Mouse (Mus musculus) adrenal gland, postnatal 10 days (tissue): Measurements from ENCODE around the gene Sec24a. TPM values are rescaled to one million over a fixed set of nuclear protein-coding genes. Genes with fewer than 3 reads are reported as not detected.
A peak's percentile ranks its signal among the peaks of the same experiment; 100 is the strongest.

ENCODE experiments used
- DNase-seq: peaks from one replicate; pipeline ENCODE4 v3.0.0; 2021; ENCODE audit warnings: mixed read lengths
- total RNA-seq, 2 experiments: library from RNA; stranded (reverse); gene quantifications; 2 replicates each; pipeline ENCODE4 v1.2.3; 2021

Gene Sec24a
- total RNA-seq, 2 experiments from 2014 or later: 29.2 to 31.6 TPM

DNA sequence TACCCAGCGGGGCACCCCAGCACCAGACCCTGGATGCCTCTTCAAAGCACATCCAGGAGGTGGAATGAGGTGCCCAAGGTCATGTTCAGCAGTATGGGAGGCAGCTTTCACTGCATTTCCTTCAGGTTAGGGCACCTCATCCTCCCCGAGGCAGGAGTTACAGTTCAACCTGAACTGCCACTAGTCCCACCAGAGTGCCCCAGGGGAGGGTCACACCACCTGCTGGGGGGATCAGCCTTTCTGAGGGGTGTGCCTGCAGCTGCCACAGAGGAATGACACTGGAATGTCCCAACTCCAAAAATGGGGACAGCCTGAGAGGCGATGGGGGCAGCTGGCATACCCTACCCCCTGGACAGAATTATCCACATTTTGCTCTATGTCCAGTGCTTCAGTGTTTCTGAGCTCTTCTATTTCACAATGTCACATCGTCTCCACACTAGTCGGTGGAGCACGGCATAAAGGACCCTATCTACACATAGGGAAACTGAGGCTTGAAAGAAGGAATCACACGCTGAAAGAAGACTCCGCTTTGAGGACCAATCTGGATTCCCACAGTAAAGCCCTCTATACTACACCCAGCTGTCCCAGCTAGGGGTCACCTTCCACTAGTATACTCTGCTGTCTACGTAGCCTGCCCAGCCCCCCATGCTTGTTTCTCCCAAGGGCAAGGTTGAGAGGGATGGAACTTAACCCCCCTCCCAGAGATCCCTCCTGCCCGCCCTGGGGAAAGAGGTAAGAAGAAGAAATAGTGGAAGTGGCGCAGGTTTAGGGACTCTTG is 114.1 kb downstream of the Sec24a start:
- DNase-seq: no peak

- peak; percentile 37 for DNase-seq
Measured at GRCm38 (mm10) chr11:51648566-51648965, 114.9 kb downstream of the Sec24a start.

GRCm38 (mm10) chr11:51646751-51647667 is 116.4 kb downstream of the Sec24a start:
- peak; percentile 45 for DNase-seq

GRCm38 (mm10) chr11:51646245-51646644 is 117.2 kb downstream of the Sec24a start:
- no peak for DNase-seq

- peak; percentile 65 for DNase-seq
Measured at GRCm38 (mm10) chr11:51645293-51645692, 118.1 kb downstream of the Sec24a start.

DNA sequence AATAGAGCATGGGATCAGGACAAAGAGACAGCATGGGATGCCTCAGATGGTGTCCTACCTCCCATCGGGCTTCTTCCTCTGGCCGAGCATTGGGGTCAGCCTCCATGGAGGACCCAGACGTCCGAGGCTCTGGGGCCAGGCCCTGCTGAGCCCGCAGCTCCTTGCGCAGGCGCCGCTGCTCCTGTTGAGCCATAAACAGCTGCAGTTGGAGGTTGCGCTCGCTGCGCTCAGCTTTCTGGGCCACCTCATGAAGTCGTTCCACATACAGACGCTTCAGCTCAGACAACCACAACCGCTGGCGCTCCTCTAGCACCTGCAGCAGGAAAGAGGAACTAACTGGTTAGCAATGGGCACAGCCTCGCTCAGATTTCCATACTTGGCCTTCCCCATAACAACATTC is 119.2 kb downstream of the Sec24a start:
- DNase-seq: no peak

DNA sequence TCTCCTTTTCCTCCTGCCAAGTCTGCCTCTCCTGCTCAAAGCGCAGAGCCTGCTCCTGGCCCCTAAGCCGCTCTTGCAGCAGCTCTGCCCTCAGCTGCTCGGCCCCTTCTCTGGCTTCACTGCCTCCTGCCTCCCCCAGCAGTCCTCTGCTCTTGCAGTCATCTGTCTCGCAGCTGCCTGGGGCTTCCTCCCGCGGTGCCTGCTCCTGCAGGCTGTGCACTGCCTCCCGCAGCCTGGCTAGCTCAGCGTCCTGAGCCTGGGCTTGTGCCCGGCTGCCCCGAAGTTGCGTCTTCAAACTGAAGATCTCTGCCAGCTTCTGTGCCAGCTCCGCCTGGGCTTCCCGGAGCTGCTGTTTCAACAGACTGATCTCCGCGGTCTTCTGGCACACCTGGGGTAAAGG is 119.7 kb downstream of the Sec24a start:
- peak; percentile 56 for DNase-seq

DNA sequence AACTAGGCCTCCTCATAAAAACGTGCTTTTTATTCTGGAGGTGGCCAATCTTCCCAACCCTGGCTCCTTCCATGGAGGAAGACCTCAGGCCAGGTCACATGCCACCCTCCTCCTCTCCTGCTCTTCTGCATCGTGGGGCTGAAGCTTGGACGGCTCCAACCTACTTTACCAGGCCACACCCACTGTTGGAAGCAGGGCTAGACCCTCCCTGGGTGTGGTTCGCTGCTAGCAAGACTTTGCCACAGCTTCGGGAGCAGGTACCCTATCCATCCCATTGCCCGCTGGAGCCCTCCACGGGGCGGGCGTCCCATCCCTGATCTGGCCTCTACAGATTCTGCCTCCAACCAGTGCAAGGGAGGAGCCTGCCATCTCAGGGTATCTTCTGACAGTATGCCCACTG is 120.2 kb downstream of the Sec24a start:
- no peak for DNase-seq

Other genes with a start within 250 kb of the Sec24a start
- 10 to 100 TPM; 22.9 to 31.1 TPM for gene Phykpl, start 178.9 kb downstream of the Sec24a start, total RNA-seq
- gene Hnrnpab, start 156.8 kb downstream of the Sec24a start, total RNA-seq: 100 to 1,000 TPM; 278 to 298 TPM
- gene Nhp2, start 143.9 kb downstream of the Sec24a start, total RNA-seq: 10 to 100 TPM; 64.2 to 67.9 TPM
- gene Rmnd5b, start 127.7 kb downstream of the Sec24a start, total RNA-seq: 10 to 100 TPM; 33.2 to 34.6 TPM
- gene N4bp3, start 112.8 kb downstream of the Sec24a start, total RNA-seq: 10 to 100 TPM; 16.2 to 26.3 TPM
- gene D930048N14Rik, start 112.7 kb downstream of the Sec24a start, total RNA-seq: 1 to 10 TPM; 1.1 to 3.5 TPM
- 10 to 100 TPM; 46.9 to 48.8 TPM for gene 0610009B22Rik, start 74.8 kb downstream of the Sec24a start, total RNA-seq
- gene Sar1b, start 53 bp upstream of the Sec24a start, total RNA-seq: 100 to 1,000 TPM in 1 of 2 experiments, 10 to 100 TPM in 1; 89.4 to 100 TPM
- 10 to 100 TPM; 10.7 to 11.4 TPM for gene Jade2, start 94.0 kb upstream of the Sec24a start, total RNA-seq
- gene Cdkn2aipnl, start 204.0 kb upstream of the Sec24a start, total RNA-seq: 10 to 100 TPM; 23.8 to 26.0 TPM
- 100 to 1,000 TPM; 131 to 155 TPM for gene Ube2b, start 237.1 kb upstream of the Sec24a start, total RNA-seq
- gene Cdkl3, start 240.6 kb upstream of the Sec24a start, total RNA-seq: 1 to 10 TPM; 8.1 to 8.2 TPM